Comparison of ENCODE assay signal across 7 mouse cellular contexts in the genomic region with DNA sequence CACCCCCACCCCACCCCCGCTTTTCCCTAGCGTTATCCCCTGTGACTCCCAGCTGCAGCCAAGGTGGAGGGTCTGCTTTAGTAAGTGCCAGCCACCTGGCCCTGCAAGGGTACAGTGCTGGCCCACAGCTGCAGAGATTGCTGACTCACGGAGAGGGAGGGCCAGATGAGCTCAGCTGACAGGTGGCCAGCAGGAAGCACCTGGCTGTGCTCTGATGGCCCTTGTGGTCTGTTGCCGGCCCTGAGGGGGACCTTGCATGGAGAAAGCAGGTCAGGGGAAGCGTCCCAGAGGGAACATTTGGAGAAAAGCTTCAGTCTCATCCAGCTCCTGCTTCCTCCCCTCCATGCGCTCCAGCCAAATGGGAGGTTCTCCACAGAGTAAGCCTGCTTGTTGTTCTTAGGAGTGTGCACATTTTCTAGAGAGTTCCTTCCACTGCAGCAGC.
A peak's percentile ranks its signal among the peaks of the same experiment; 100 is the strongest.
DNase-seq lines count a peak whose midpoint lies in the region; ATAC-seq and TF ChIP-seq lines count a peak whose summit lies in the region.

No protein-coding gene starts in this region.

- intact Hi-C loops in gastrocnemius, postnatal 36 days (cut with DNase I), result no loop called here

- peaks cover 0 to 8% of the 10 kb centered on the region in 2 experiments; a peak in 2 of 4 replicates for H3K4me1 ChIP-seq in ES-E14 (ENCODE audit: control insufficient read depth in 2 of 2, insufficient read depth in 2 of 2, low read length in 2 of 2, poor library complexity in 1 of 2)
- 0 out of 2 replicates have a peak, but pooled peaks cover 6% of the 10 kb centered on the region for H3K4me1 ChIP-seq in stomach, embryonic 15.5 days
- no peaks in the 10 kb centered on the region for H3K4me1 ChIP-seq in forebrain, embryonic 15.5 days

- ATAC-seq in stomach, embryonic 15.5 days (ENCODE audit: insufficient read depth, low FRiP score, low read depth), result 0 out of 2 replicates have a peak, but pooled peaks have one; percentile 56
- ATAC-seq in forebrain, embryonic 15.5 days (replicated peaks), result no peak

- no peak overlapping the region for H3K9ac ChIP-seq in ES-E14 (ENCODE audit: insufficient read depth, low read depth, low read length, poor library complexity, severe bottlenecking)
- no peak overlapping the region for H3K9ac ChIP-seq in stomach, embryonic 15.5 days
- H3K9ac ChIP-seq in forebrain, embryonic 15.5 days (replicated peaks), result no peak overlapping the region

- DNase-seq in ES-E14 (ENCODE audit: low read depth, low spot score), result no peak
- DNase-seq in cerebellum, adult 11-12 months, result peak; percentile 81
- peak; percentile 50 to 59 for DNase-seq in gastrocnemius, postnatal 36 days
- peak; percentile 17 to 25 for DNase-seq in kidney, postnatal 36 days
- DNase-seq in right cerebral cortex, postnatal 14 days, result no peak

- no peaks in the 10 kb centered on the region for H3K27me3 ChIP-seq in stomach, embryonic 15.5 days (replicated peaks)
- H3K27me3 ChIP-seq in forebrain, embryonic 15.5 days, result no peaks in the 10 kb centered on the region

- H3K4me2 ChIP-seq in stomach, embryonic 15.5 days, result no peak overlapping the region; the same call in 1 of the 2 replicates
- no peak overlapping the region for H3K4me2 ChIP-seq in forebrain, embryonic 15.5 days (replicated peaks)

- H3K27ac ChIP-seq in ES-E14 (ENCODE audit: insufficient read depth, low read depth, low read length, poor library complexity, severe bottlenecking), result no peak overlapping the region
- H3K27ac ChIP-seq in stomach, embryonic 15.5 days, result no peak overlapping the region
- no peak overlapping the region for H3K27ac ChIP-seq in forebrain, embryonic 15.5 days (replicated peaks)

- H3K9me3 ChIP-seq in ES-E14 (ENCODE audit: control insufficient read depth, insufficient read depth, low read depth, low read length), result no peaks in the 10 kb centered on the region
- no peaks in the 10 kb centered on the region for H3K9me3 ChIP-seq in stomach, embryonic 15.5 days
- no peaks in the 10 kb centered on the region for H3K9me3 ChIP-seq in forebrain, embryonic 15.5 days

- WGBS in stomach, embryonic 15.5 days, result 18% methylated on average over 6 of the region's 6 CpGs
- 29% methylated on average over 6 of the region's 6 CpGs for WGBS in forebrain, embryonic 15.5 days

- H3K4me3 ChIP-seq in ES-E14 (ENCODE audit: insufficient read depth in 1 of 2, low read depth in 1 of 2, low read length in 2 of 2, poor library complexity in 1 of 2, severe bottlenecking in 1 of 2), result no peak overlapping the region
- H3K4me3 ChIP-seq in stomach, embryonic 15.5 days (replicated peaks), result no peak overlapping the region
- H3K4me3 ChIP-seq in forebrain, embryonic 15.5 days, result no peak overlapping the region

- in situ Hi-C loops in ES-E14 (cut with MboI; ENCODE audit: low sequenced_read_pairs in 2 of 2, unreplicated experiment in 2 of 2), result no loop called here

- no peaks in the 10 kb centered on the region for H3K36me3 ChIP-seq in ES-E14 (ENCODE audit: control insufficient read depth, insufficient read depth, low read length, poor library complexity, severe bottlenecking)
- no peaks in the 10 kb centered on the region for H3K36me3 ChIP-seq in stomach, embryonic 15.5 days
- H3K36me3 ChIP-seq in forebrain, embryonic 15.5 days, result no peaks in the 10 kb centered on the region

TF ChIP-seq in ES-E14, 5 proteins besides CTCF, POLR2A, EP300 and RAD21:
- TF ChIP-seq HCFC1 (IDR thresholded peaks at IDR 0.05; ENCODE audit: borderline replicate concordance, insufficient read depth, low read length), result no peak
- no peak for TF ChIP-seq CHD2 (IDR thresholded peaks at IDR 0.05; ENCODE audit: low read depth, low read length)
- no peak for TF ChIP-seq ZNF384 (IDR thresholded peaks at IDR 0.05; ENCODE audit: low read depth, low read length)
- TF ChIP-seq MAFK (IDR thresholded peaks at IDR 0.05; ENCODE audit: insufficient read depth, low read depth, low read length), result peak; percentile 43; the same call in 1 of the 2 replicates
- TF ChIP-seq ZC3H11A (IDR thresholded peaks at IDR 0.05; ENCODE audit: borderline replicate concordance, low read depth, low read length), result no peak

Comparison
In these comparisons a context has a peak if more than half of its experiments do, and no peak if none do; other contexts are left out.
1. DNase-seq: peak in cerebellum, adult 11-12 months (single experiment), gastrocnemius, postnatal 36 days (2 of 2) and kidney, postnatal 36 days (2 of 2); none in ES-E14 (single experiment) and right cerebral cortex, postnatal 14 days (single experiment).